In genomic region chr17:46703971-46704886, GRCm38 (mm10) we compare ENCODE assay signal across 8 mouse cellular contexts. TPM values are rescaled to one million over a fixed set of nuclear protein-coding genes. Genes with fewer than 3 reads are reported as not detected.
DNase-seq lines count a peak whose midpoint lies in the region; ATAC-seq and TF ChIP-seq lines count a peak whose summit lies in the region.

No protein-coding gene starts in this region.

- peaks cover 5% of the 10 kb centered on the region; the same call in 1 of the 2 replicates for H3K4me1 ChIP-seq in spleen, adult 2 months (ENCODE audit: control insufficient read depth, insufficient read depth, insufficient read length)
- H3K4me1 ChIP-seq in hindbrain, embryonic 15.5 days (replicated peaks), result peaks cover 44% of the 10 kb centered on the region
- H3K4me1 ChIP-seq in midbrain, embryonic 12.5 days, result peaks cover 36% of the 10 kb centered on the region

- TF ChIP-seq CTCF in spleen, adult 2 months (IDR thresholded peaks at IDR 0.05; ENCODE audit: extremely low read depth, insufficient read depth, insufficient read length, insufficient replicate concordance), result no peak

- WGBS in spleen, adult 2 months, result 5% methylated on average over 40 of the region's 41 CpGs
- WGBS in hindbrain, embryonic 15.5 days, result 4% methylated on average over 40 of the region's 41 CpGs
- WGBS in midbrain, embryonic 12.5 days, result 4% methylated on average over 31 of the region's 41 CpGs

- ATAC-seq in cerebellum, adult (ENCODE audit: insufficient number of reproducible peaks, low FRiP score, low TSS enrichment), result peak; percentile 31
- ATAC-seq in hindbrain, embryonic 15.5 days (ENCODE audit: low FRiP score, low read depth), result peak; percentile 75
- ATAC-seq in midbrain, embryonic 12.5 days (ENCODE audit: low FRiP score, low read depth), result peak; percentile 77; the same call in 1 of the 2 replicates

- no peaks in the 10 kb centered on the region for H3K9me3 ChIP-seq in hindbrain, embryonic 15.5 days
- H3K9me3 ChIP-seq in midbrain, embryonic 12.5 days, result no peaks in the 10 kb centered on the region

- H3K9ac ChIP-seq in hindbrain, embryonic 15.5 days, result peak overlapping the region; percentile 90
- peak overlapping the region; percentile 93 for H3K9ac ChIP-seq in midbrain, embryonic 12.5 days (replicated peaks)

- peak overlapping the region; percentile 90 for H3K4me3 ChIP-seq in spleen, adult 2 months (ENCODE audit: extremely low read depth, insufficient read depth, insufficient read length)
- peak overlapping the region; percentile 98 for H3K4me3 ChIP-seq in hindbrain, embryonic 15.5 days
- peak overlapping the region; percentile 85 for H3K4me3 ChIP-seq in midbrain, embryonic 12.5 days

- H3K27me3 ChIP-seq in spleen, adult 2 months (ENCODE audit: control insufficient read depth, insufficient read depth, low read length), result no peaks in the 10 kb centered on the region
- no peaks in the 10 kb centered on the region for H3K27me3 ChIP-seq in hindbrain, embryonic 15.5 days
- no peaks in the 10 kb centered on the region for H3K27me3 ChIP-seq in midbrain, embryonic 12.5 days

- H3K4me2 ChIP-seq in hindbrain, embryonic 15.5 days, result peak overlapping the region; percentile 91
- H3K4me2 ChIP-seq in midbrain, embryonic 12.5 days (replicated peaks), result peak overlapping the region; percentile 92

- TF ChIP-seq POLR2A in spleen, adult 2 months (IDR thresholded peaks at IDR 0.05; ENCODE audit: low read depth, low read length), result no peak

- peak overlapping the region; percentile 74 for H3K27ac ChIP-seq in spleen, adult 2 months (ENCODE audit: insufficient read depth, low read length)
- H3K27ac ChIP-seq in hindbrain, embryonic 15.5 days (replicated peaks), result peak overlapping the region; percentile 94
- H3K27ac ChIP-seq in midbrain, embryonic 12.5 days (replicated peaks), result peak overlapping the region; percentile 80

- DNase-seq in cerebellum, adult 11 months, result no peak
- DNase-seq in spleen, adult 2 months (ENCODE audit: low read depth in 1 of 2, low spot score in 2 of 2), result no peak
- no peak for DNase-seq in spleen, postnatal 4 days (ENCODE audit: low spot score in 2 of 2)
- DNase-seq in adrenal gland, postnatal 25 days, result no peak
- DNase-seq in ovary, adult 18-20 months (ENCODE audit: low spot score), result no peak

- peaks cover 1% of the 10 kb centered on the region for H3K36me3 ChIP-seq in spleen, adult 2 months (ENCODE audit: control insufficient read depth, insufficient read depth, low read length)
- H3K36me3 ChIP-seq in hindbrain, embryonic 15.5 days, result peaks cover 5% of the 10 kb centered on the region; the same call in 1 of the 2 replicates
- peaks cover 8% of the 10 kb centered on the region for H3K36me3 ChIP-seq in midbrain, embryonic 12.5 days

RNA-seq across cellular contexts. Expression of gene Ppp2r5d, which starts 0.7 kb away (rescaled TPM):
- 28.8 and 34.2 TPM in 2 replicates for polyA plus RNA-seq in spleen, adult 2 months (2012; rRNA removed)
- polyA plus RNA-seq in hindbrain, embryonic 15.5 days (2015; fragmentation: Nextera tagmentation; extraction: Ambion mirVana), result 101 and 109 TPM in 2 replicates
- polyA plus RNA-seq in midbrain, embryonic 12.5 days (2016; fragmentation: Nextera tagmentation; extraction: Ambion mirVana), result 111 and 113 TPM in 2 replicates
- 44.9 and 47.2 TPM in 2 replicates for total RNA-seq in adrenal gland, postnatal 25 days (2021)

RNA-seq across cellular contexts. Expression of gene Pex6, which starts 7.0 kb away (rescaled TPM):
- 44.9 and 64.0 TPM in 2 replicates for polyA plus RNA-seq in spleen, adult 2 months (2012; rRNA removed)
- 29.7 and 30.7 TPM in 2 replicates for polyA plus RNA-seq in hindbrain, embryonic 15.5 days (2015; fragmentation: Nextera tagmentation; extraction: Ambion mirVana)
- polyA plus RNA-seq in midbrain, embryonic 12.5 days (2016; fragmentation: Nextera tagmentation; extraction: Ambion mirVana), result 33.7 and 36.0 TPM in 2 replicates
- total RNA-seq in adrenal gland, postnatal 25 days (2021), result 60.6 and 68.6 TPM in 2 replicates

RNA-seq across cellular contexts. Expression of gene Klhdc3, which starts 23.5 kb away (rescaled TPM):
- 57.5 and 69.2 TPM in 2 replicates for polyA plus RNA-seq in spleen, adult 2 months (2012; rRNA removed)
- 168 and 179 TPM in 2 replicates for polyA plus RNA-seq in hindbrain, embryonic 15.5 days (2015; fragmentation: Nextera tagmentation; extraction: Ambion mirVana)
- polyA plus RNA-seq in midbrain, embryonic 12.5 days (2016; fragmentation: Nextera tagmentation; extraction: Ambion mirVana), result 127 and 131 TPM in 2 replicates
- total RNA-seq in adrenal gland, postnatal 25 days (2021), result 73.3 and 86.4 TPM in 2 replicates

RNA-seq across cellular contexts. Expression of gene Gnmt, which starts 24.7 kb away (rescaled TPM):
- polyA plus RNA-seq in spleen, adult 2 months (2012; rRNA removed), result 6.4 and 8.1 TPM in 2 replicates
- polyA plus RNA-seq in hindbrain, embryonic 15.5 days (2015; fragmentation: Nextera tagmentation; extraction: Ambion mirVana), result 0.86 and 1.9 TPM in 2 replicates
- polyA plus RNA-seq in midbrain, embryonic 12.5 days (2016; fragmentation: Nextera tagmentation; extraction: Ambion mirVana), result 0.52 and 0.75 TPM in 2 replicates
- 0.61 and 12.4 TPM in 2 replicates for total RNA-seq in adrenal gland, postnatal 25 days (2021)

RNA-seq across cellular contexts. Expression of gene Mea1, which starts 25.6 kb away (rescaled TPM):
- 30.2 and 34.6 TPM in 2 replicates for polyA plus RNA-seq in spleen, adult 2 months (2012; rRNA removed)
- polyA plus RNA-seq in hindbrain, embryonic 15.5 days (2015; fragmentation: Nextera tagmentation; extraction: Ambion mirVana), result 291 and 302 TPM in 2 replicates
- polyA plus RNA-seq in midbrain, embryonic 12.5 days (2016; fragmentation: Nextera tagmentation; extraction: Ambion mirVana), result 159 and 175 TPM in 2 replicates
- 89.2 and 90.4 TPM in 2 replicates for total RNA-seq in adrenal gland, postnatal 25 days (2021)
